Mouse (Mus musculus) E14TG2a.4 (cell line): ENCODE measurements around the gene Sirt2.

Experiments
- H3K27me3 ChIP-seq: 2 replicates; pipeline ENCODE4 v1.6.1; 2014; ENCODE audit warnings: low read length, control low read depth; ENCODE audit not compliant: insufficient read depth
- H3K36me3 ChIP-seq: 2 replicates; pipeline ENCODE4 v1.6.1; 2014; ENCODE audit warnings: low read length, control low read depth; ENCODE audit not compliant: insufficient read depth
- H3K4me1 ChIP-seq: replicated peaks from 2 replicates; pipeline ENCODE4 v1.6.1; 2014; ENCODE audit warnings: low read depth, low read length, control low read depth
- H3K4me3 ChIP-seq: replicated peaks from 2 replicates; pipeline ENCODE4 v1.5.1; 2014; ENCODE audit warnings: mild to moderate bottlenecking, low read length
- H3K9me3 ChIP-seq: 2 replicates; pipeline ENCODE4 v1.6.1; 2014; ENCODE audit warnings: low read length, control low read depth
- CTCF ChIP-seq: conservative IDR thresholded peaks from 2 replicates; pipeline ENCODE4 v1.5.1; 2014; ENCODE audit warnings: low read length
- NANOG ChIP-seq: IDR thresholded peaks from 2 replicates; pipeline ENCODE4 v1.6.1; 2014; ENCODE audit warnings: borderline replicate concordance, low read length, mixed read lengths
- POU5F1 ChIP-seq: IDR thresholded peaks from 2 replicates; pipeline ENCODE4 v1.6.1; 2014; ENCODE audit warnings: low read length, borderline replicate concordance

The Sirt2 gene

DNA sequence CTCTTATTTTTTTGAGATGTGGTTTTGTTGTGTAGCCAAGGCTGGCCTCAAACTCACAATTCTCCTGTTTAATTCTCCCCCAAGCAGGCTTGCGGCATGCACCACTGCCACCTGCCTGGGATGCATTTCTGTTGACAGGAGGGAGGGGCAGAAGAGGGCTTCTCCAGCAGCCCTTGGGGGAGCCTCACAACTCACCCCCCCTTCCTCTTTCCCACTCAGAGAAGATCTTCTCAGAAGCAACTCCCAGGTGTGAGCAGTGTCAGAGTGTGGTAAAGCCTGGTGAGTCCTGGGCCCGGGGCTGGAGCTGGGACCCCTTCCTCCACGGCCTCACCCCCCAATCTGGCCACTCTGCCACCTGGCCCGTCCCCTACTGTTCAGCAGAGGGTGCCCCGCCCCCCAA lies 18.6 kb downstream of the Sirt2 start:
- H3K9me3 ChIP-seq, result no peaks in the 10 kb centered on the region
- H3K4me1 ChIP-seq, result peaks cover 58% of the 10 kb centered on the region
- H3K36me3 ChIP-seq, result no peaks in the 10 kb centered on the region; the same call in 1 of the 2 replicates
- no peak overlapping the region for H3K4me3 ChIP-seq
- TF ChIP-seq POU5F1 (no peak), CTCF (no peak), NANOG (no peak)
- no peaks in the 10 kb centered on the region for H3K27me3 ChIP-seq

DNA sequence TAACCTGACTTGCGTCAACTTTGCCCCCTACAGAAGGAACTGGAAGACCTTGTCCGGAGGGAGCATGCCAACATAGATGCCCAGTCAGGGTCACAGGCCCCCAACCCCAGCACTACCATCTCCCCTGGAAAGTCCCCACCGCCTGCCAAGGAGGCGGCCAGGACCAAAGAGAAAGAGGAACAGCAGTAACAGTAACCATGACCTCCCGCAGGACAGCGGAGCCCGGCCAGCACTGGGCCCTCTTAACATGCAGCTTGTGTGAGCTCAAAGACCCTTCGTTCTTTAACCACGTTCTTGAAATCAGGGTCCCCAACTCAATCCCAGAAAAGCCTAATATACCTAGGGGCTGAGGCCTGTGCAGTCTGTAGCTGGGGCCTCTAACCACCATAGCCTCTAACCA lies 21.3 kb downstream of the Sirt2 start:
- Histone ChIP-seq H3K4me3 (no peak overlapping the region), H3K9me3 (no peaks in the 10 kb centered on the region), H3K27me3 (no peaks in the 10 kb centered on the region), H3K4me1 (peaks cover 64% of the 10 kb centered on the region), H3K36me3 (no peaks in the 10 kb centered on the region; the same call in 1 of the 2 replicates)
- TF ChIP-seq CTCF (no peak), NANOG (no peak), POU5F1 (no peak)

DNA sequence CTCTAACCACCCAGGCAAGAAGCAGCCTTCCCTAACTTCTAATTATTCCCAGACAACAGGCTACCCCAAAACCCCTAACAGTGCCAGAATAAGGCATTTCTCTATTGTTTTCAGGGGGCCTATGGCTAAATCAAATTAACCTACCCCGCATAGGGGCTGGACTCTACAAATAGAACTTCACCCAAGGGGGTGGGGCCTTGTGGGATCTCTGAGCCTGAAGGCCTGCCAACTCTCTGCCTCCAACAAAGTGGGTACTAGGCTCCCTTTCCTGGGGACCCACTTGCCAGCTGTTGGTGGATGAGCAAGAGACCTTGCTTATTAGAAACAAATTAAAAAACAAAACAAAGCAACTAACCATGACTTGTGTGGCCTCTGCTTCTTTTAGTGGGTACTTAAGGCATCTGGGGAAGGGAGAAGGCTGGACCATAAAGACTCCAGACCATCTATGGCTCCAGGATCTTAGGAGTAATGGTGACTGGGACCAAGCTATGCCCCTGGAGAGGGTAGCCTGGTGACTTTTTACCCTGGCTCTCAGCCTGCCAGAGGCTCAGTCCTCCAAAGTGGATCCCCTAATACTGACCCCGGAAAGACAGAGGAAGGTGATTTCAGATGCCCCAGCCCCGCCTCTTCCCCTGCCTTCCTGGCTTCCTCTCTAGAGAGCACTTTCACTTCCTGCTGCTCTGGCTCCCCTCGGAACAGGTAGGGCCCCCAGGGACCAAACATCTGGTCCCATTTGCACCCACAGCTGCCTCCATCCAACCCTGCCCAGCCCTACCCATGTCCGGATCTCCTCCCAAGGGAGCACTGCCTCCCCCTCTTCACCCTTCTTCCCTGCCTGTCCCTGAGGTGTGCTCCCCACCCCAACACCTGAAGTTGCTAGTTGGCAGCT lies 22.0 kb downstream of the Sirt2 start, which contains the start of gene Rinl:
Gene Rinl, plus strand, starts transcription at position 663 of the 889 bp plus-strand sequence.
- H3K9me3 ChIP-seq, result no peaks in the 10 kb centered on the region
- no peak for TF ChIP-seq POU5F1
- TF ChIP-seq CTCF, result no peak
- no peak for TF ChIP-seq NANOG

GRCm38 (mm10) chr7:28789235-28789634 lies 22.7 kb downstream of the Sirt2 start:
- H3K9me3 ChIP-seq, result no peaks in the 10 kb centered on the region
- TF ChIP-seq NANOG (no peak), CTCF (no peak), POU5F1 (no peak)
- H3K27me3 ChIP-seq, result no peaks in the 10 kb centered on the region
- H3K4me1 ChIP-seq, result peaks cover 60% of the 10 kb centered on the region
- H3K36me3 ChIP-seq, result no peaks in the 10 kb centered on the region; the same call in 1 of the 2 replicates
- H3K4me3 ChIP-seq, result peak overlapping the region; percentile 68

More for the DNA sequence above, 22.0 kb downstream of the Sirt2 start, which contains the start of gene Rinl:
- H3K4me3 ChIP-seq, result peak within 1 kb of the TSS; percentile 68
- no peaks in the 10 kb centered on the region for H3K27me3 ChIP-seq
- H3K4me1 ChIP-seq, result peaks cover 60% of the 10 kb centered on the region
- H3K36me3 ChIP-seq, result no peaks in the 10 kb centered on the region; the same call in 1 of the 2 replicates

DNA sequence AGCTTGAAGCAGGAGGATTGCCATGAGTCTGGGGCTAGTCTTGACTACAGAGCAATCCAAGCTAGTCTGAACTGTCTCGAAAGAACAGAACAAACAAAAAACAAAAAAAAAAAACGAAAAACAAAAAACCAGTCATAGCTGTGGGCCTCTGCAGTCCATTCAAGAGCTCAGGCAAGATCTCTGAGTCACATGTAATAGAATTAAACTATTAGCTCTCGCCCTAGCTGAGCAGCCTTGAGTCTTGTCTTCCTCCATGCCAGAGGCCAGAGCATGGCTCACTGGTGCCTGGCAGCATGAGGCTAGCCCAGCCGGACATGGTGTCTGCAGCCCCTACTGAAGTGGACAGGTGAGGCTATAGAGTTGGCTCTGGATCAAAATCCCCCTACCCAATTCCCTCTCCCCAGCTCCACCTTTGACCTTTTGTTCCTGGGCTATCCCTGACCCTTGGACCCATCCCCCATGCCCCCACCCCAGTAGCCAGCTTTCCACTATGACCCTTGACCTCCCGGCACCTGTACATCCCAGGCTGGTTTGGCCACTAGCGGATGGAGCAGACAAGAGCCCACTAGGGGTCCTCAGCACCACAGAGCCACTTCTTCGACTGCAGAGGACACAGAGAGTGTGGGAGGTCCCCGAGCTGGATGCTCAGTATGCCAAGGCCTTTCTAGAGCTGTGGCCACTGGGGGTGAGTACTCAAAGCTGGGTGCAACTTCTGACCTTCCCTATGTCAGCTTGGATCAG lies 23.7 kb downstream of the Sirt2 start:
- Histone ChIP-seq H3K27me3 (no peaks in the 10 kb centered on the region), H3K4me1 (peaks cover 62% of the 10 kb centered on the region), H3K36me3 (no peaks in the 10 kb centered on the region; the same call in 1 of the 2 replicates), H3K9me3 (no peaks in the 10 kb centered on the region), H3K4me3 (peak overlapping the region; percentile 68)
- no peak; the same call in 1 of the 2 replicates for TF ChIP-seq CTCF
- TF ChIP-seq POU5F1, result no peak
- TF ChIP-seq NANOG, result no peak

DNA sequence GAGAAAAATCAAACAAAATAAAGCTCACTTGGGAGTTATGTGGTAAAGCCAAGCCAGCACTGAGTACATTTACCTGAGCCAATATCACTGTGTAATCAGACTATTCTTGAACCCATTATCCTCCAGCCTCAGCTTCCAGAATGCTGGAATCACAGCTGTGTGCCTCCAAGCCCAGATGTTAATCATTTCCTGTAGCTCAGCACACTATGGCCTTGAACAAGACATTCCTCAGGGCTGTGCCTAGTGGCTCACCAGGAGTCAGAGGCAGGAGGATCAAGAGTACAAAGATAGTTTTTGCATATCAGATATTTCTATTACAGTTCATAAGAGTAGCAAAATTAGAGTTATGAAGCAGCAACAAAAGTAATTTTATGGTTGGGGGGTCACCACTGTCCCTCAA lies 25.2 kb downstream of the Sirt2 start:
- Histone ChIP-seq H3K4me1 (peaks cover 69% of the 10 kb centered on the region), H3K9me3 (no peaks in the 10 kb centered on the region), H3K27me3 (no peaks in the 10 kb centered on the region), H3K4me3 (no peak overlapping the region), H3K36me3 (no peaks in the 10 kb centered on the region; the same call in 1 of the 2 replicates)
- TF ChIP-seq POU5F1 (no peak), CTCF (no peak), NANOG (no peak)

- Histone ChIP-seq H3K4me3 (peak overlapping the region; percentile 11; the same call in 1 of the 2 replicates), H3K4me1 (peaks cover 76% of the 10 kb centered on the region), H3K36me3 (peaks cover 5% of the 10 kb centered on the region), H3K27me3 (no peaks in the 10 kb centered on the region), H3K9me3 (no peaks in the 10 kb centered on the region)
- TF ChIP-seq CTCF (no peak), POU5F1 (no peak), NANOG (no peak)
These were observed 26.1 kb downstream of the Sirt2 start for GRCm38 (mm10) chr7:28792391-28793185.

DNA sequence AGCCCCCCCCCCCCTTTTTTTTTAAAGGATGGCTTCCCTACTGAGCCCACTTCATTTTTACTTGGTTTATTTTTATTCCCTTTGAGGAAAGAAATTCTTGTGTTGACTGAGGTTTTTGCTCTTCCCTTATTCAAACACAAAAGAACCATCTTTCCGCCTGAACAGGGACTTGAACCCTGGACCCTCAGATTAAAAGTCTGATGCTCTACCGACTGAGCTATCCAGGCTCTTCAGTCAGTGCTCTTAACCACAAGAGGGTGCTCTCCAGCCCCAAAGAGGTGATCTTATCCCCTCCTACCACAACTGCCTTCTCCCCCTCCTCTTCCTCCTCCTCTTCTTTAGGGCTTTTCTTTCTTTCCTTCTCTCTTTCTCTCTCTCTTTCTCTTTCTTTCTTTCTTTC lies 27.3 kb downstream of the Sirt2 start:
- TF ChIP-seq NANOG, result no peak
- TF ChIP-seq CTCF, result peak; percentile 33
- TF ChIP-seq POU5F1, result no peak
- no peak overlapping the region for H3K4me3 ChIP-seq
- no peaks in the 10 kb centered on the region for H3K9me3 ChIP-seq

More for the DNA sequence above, 27.3 kb downstream of the Sirt2 start:
- Histone ChIP-seq H3K4me1 (peaks cover 79% of the 10 kb centered on the region), H3K27me3 (no peaks in the 10 kb centered on the region), H3K36me3 (peaks cover 18% of the 10 kb centered on the region)
